Mouse (Mus musculus): Measurements from ENCODE around the gene Pole.

GRCm38 (mm10) chr5:110266941-110267340 is 19.2 kb upstream of the Pole start:
- TF ChIP-seq POLR2A (IDR thresholded peaks at IDR 0.05; ENCODE audit: control insufficient read depth, low read depth, low read length) (no peak), CTCF (IDR thresholded peaks at IDR 0.05; ENCODE audit: control insufficient read depth, insufficient read depth, insufficient replicate concordance, low read depth, low read length) (no peak)

Data from testis, adult 2 months (tissue).